Mouse (Mus musculus): ENCODE measurements around the gene Tmem29.
"Not testable (repeated sequence)": the region's sequence is repeated elsewhere in the genome, so short reads cannot be mapped to it uniquely, and the experiment has no call there.

Tmem29 gene

GRCm38 (mm10) chrX:150458766-150459350 lies at the start of gene Tmem29:
Tmem29 (minus strand) TSS chrX:150459154.
- DNase-seq, result peak; percentile 88 to 95

GRCm38 (mm10) chrX:150508696-150509095 lies 49.7 kb upstream of the Tmem29 start:
- DNase-seq, result no peak

DNA sequence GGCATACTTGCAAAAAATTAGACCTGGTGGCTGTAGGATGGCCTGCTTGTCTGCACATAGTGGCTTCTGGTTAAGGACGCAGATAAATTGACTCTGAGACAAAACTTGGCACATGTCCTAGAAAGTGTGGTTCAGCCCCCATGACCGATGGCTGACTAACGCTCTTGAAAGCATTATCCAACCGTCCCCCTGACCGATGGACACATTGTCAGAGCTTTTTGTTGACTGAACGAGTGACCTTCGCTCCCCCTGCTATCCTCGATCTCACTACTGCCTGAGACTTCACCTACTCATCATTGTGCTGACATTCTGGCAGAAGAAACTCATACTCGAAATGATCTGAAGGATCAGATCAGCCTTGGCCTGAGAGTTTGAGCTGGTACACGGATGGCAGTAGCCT lies 28.9 kb upstream of the Tmem29 start:
- not testable (repeated sequence) for DNase-seq

DNA sequence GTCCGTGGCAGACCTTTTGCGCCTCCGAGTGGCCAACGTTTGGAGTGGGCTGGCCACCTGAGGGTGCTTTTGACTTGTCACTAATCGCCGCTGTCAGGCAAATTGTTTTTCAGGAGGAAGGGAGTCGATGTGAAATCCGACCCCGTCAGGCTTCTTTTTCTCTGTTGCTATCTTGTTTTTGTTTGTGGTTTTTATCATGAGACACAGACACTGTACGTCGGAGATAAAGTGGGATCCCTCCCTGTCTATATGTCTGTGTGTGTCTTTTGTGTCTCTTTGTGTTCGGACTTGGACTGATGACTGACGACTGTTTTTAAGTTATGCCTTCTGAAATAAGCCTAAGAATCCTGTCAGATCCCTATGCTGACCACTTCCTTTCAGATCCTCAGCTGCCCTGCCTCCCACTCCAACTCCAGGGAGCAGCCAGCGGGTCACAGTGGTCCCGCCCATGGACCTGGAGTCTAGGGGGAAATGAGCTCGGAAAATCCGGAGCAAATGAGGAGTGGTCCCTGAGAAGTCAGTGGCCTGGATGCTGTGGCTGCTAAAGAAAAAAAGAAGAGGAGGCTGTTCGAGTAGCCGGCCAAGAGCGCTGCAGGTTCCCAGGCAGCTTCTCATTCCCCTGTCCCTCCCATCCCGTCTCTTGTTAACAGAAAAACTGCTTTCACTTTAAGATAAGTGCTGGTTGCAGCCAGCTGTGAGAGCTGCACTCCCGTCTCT lies 27.5 kb upstream of the Tmem29 start:
- DNase-seq, result not testable (repeated sequence)

DNA sequence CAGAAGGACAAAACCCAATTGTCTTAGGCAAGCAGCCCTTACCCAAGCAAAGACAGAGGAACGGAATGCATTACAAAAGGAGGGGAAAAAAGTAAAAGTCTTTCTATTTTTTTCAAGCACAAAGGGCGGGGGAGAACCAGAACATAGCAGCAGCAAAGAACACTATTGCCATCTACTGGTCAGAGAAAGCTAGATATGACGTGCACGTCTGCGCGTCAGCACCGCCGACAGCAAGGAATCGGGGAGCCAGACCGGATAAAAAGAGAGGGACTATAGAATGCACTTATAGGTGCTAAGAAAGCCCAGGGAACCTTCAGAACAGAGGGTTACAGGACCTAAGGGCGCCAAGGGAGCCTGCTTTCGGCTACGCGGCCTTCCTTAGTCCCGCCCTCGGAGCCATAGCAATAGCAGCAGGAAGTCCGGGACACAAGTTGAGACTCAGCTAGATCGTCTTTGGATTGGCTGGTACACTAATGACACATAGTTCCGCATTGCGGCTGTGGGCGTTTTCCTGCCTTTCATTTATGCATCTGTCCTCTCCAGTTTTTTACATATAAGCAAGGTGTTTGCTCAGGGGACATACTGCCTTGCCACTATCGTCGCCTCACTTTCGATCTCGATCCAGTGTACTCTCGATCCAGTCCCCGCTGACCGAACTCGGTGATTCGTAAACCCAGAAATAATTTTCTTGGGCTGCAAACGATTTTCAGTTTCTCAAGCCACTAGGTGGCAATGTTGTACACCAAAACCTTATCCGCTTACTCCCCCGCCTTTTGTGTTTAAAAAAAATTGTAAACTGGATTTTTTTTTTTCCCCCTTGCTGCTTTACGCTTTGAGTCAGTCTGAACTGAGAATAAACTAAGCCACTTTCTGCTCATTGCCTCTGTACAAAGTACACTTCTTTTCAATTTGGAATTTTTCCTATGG lies 19.2 kb upstream of the Tmem29 start:
- DNase-seq, result peak; percentile 82 to 94

DNA sequence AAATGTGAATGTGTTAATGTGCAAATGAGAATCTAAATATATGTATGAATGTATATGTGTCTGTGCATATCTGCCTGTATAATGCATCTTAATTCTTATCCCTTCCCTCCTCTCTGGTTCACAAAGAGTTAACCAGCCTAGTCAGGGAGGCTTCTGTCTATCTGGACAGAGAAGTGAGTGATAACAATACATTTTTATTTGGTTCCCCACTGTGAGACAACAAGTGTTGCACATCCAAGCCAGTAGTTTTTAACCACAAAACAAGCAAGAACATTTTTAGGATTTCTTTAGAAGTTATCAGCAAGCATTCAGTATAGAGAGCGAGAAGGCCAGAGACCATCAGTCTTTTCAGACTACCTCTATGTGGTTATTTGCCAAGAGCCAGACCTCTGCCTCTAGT lies 12.5 kb upstream of the Tmem29 start:
- DNase-seq, result no peak

- DNase-seq, result no peak
Observed at GRCm38 (mm10) chrX:150468266-150468665, 9.3 kb upstream of the Tmem29 start.

DNA sequence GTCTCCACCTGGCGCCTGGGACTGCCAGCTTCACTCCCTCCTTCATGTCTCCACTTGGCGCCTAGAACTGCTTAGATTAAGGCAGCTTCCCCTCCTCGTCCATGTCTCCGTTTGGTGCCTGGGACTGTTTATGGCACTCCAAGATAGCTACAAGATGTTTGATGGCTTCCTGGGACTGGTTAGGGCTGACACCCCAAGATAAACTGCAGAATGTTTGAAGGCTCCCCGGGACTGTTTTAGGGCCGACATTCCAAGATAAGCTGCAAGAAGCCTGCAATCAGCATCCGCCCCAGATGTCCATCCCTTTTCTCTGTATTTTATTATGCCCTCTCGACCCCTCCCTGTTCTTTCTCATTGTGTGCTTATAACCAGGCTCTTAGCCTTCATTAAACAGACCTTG lies 7.9 kb upstream of the Tmem29 start:
- not testable (repeated sequence) for DNase-seq

- no peak for DNase-seq
Observed at GRCm38 (mm10) chrX:150460143-150460542, 1.2 kb upstream of the Tmem29 start.

DNA sequence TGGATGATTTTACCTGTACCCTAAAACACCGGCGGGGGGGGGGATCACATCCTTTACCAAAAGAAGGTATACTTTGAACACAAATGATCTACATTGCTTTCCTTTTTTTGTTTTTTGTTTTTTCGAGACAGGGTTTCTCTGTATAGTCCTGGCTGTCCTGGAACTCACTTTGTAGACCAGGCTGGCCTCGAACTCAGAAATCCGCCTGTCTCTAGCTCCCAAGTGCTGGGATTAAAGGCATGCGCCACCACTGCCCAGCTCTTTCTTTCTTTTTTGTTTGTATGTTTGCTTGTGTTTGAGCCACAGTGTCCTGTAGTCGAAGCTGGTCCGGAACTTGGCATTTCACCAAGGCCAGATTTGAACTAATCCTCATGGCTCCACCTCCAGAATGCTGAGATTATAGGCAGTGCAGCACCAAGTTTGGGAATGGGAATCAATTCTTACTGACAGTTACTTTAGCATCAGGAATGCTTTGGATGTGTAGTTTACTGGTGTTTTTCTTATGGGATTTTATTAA lies 515 bp upstream of the Tmem29 start:
- DNase-seq, result peak; percentile 43

GRCm38 (mm10) chrX:150458136-150458535 lies 818 bp downstream of the Tmem29 start:
- no peak for DNase-seq

DNA sequence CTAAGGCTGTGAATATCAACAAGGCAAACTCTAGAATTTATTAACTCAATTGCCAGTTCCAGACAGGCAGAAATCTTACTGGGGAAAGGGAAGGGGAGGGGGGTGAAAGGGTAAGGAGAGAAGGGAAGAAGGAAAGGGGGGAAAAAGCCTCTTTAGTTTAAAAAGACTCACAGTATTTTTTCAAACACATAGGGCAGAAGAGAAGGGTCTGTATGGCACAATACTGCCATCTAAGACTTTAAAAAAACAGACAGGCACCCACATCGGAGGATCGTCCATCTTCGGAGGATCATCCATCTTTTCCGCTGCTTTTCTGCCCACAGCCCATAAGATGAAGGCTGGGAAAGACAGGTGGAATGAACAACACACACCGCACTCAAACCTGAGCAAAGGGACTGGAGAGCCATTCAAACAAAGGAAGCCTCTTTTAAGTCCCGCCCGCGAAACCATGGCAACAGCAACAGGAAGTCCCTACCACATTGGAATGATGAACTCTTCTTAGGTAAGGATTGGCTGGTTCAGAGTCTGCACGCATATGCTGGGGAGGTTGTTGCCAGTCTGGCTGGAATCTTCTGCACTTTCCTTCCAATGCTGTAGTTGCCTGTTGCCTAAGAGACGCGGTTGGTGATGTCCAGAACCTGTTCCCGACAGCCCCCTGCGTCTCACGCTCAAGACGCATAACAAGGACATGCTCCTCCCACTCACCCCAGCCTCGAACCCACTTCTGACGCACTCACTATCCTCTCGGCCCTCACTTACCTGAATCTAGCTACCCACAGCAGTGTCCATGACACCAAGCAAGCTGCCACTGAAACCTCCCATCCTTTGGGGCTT lies 18.2 kb downstream of the Tmem29 start:
- peak; percentile 89 to 90 for DNase-seq

DNA sequence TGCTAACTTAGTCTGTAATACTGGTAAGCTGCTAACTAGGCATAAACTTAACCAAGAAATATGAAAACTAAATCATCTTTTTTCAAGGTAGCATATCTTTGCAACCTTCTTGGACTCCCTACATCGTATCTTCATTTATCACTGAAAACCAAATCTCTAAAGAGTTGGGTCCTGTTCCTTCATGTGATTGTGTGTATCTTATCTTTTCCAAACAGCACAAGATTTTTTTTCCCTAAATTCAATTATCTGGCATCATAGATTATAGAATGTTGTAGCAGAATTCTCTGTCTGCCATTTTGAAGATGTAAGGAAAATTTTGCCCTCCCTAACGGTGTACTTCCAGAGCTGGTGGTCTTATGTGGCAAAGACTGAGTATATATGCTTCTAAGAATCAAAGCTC lies 22.6 kb downstream of the Tmem29 start:
- no peak for DNase-seq

GRCm38 (mm10) chrX:150435367-150435766 lies 23.6 kb downstream of the Tmem29 start:
- DNase-seq, result no peak

DNA sequence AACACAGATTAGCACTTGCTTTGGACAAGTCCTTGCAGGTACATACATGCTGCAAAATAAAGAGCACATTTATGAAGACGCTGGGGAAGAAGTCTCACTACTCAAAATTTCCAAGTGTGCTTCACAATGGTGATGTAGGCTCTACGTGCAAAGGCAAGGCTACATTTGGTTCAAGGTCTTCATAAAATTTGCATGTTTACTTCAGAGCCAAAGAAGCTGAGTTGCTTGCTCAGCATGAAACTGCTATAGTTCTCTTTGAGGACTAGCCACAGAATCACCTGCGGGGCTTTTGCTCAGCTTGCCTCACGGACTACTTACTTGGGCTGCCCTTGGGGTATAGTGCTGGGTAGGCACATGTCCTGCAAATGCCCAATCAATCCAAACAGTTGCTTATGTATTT lies 45.4 kb downstream of the Tmem29 start:
- DNase-seq, result no peak

Data from kidney, postnatal 25 days (tissue).